ENCODE assay signal across 8 mouse cellular contexts in the genomic region with DNA sequence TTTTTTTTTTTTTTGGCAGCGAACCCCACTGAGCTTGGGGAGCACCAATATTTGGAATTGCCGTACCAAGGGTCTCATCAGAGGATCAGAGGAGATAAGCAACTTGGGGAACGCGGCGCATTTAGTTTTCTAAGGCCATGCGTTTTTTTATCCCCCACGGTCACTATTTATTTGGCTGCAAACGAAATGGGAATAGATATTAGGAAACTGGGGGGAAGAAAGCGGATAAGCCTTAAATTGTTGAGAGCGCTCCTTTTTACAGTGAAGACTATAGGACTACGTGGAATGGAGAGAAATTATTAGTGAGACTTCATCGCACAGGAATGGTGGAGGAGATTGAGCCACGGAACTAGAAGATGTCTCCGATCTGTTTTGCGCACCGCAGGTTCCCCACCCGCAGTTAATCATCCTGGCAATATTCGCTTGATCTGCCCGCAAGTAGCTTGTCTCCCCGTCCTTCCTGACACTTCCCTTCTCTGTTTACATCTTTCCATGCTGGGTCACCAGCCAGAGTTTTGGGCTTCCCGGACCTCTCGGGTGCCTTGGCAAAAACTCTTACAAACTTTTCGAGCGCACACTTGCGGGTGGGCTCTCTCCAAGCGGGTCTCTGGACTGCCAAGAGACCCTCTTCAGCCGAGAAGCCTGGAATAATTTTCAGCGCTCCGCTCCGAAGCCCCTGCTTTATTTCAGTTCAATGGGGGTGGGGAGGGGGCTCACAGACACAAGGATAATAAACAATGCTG.
DNase-seq lines count a peak whose midpoint lies in the region; ATAC-seq lines count a peak whose summit lies in the region.

No protein-coding gene starts in this region.

- H3K4me2 ChIP-seq in limb, embryonic 11.5 days (ENCODE audit: low read depth, severe bottlenecking), result peak overlapping the region; percentile 61
- H3K4me2 ChIP-seq in midbrain, embryonic 14.5 days (ENCODE audit: low read length), result peak overlapping the region; percentile 62

- peak overlapping the region; percentile 57 for H3K4me3 ChIP-seq in embryonic facial prominence, embryonic 10.5 days
- H3K4me3 ChIP-seq in limb, embryonic 11.5 days (ENCODE audit: low read depth, low read length), result peak overlapping the region; percentile 32
- H3K4me3 ChIP-seq in midbrain, embryonic 14.5 days (replicated peaks; ENCODE audit: low read depth, low read length), result peak overlapping the region; percentile 34

- peak overlapping the region; percentile 7 for H3K27ac ChIP-seq in embryonic facial prominence, embryonic 10.5 days (replicated peaks)
- H3K27ac ChIP-seq in limb, embryonic 11.5 days (replicated peaks; ENCODE audit: low read depth, low read length), result no peak overlapping the region
- H3K27ac ChIP-seq in midbrain, embryonic 14.5 days (replicated peaks; ENCODE audit: low read depth, low read length), result peak overlapping the region; percentile 50; the same call in 1 of the 2 replicates

- H3K9me3 ChIP-seq in embryonic facial prominence, embryonic 10.5 days, result no peaks in the 10 kb centered on the region
- H3K9me3 ChIP-seq in limb, embryonic 11.5 days (ENCODE audit: control insufficient read depth, low read length), result no peaks in the 10 kb centered on the region
- no peaks in the 10 kb centered on the region for H3K9me3 ChIP-seq in midbrain, embryonic 14.5 days (ENCODE audit: control insufficient read depth, low read length)

- no peaks in the 10 kb centered on the region for H3K36me3 ChIP-seq in embryonic facial prominence, embryonic 10.5 days (replicated peaks)
- H3K36me3 ChIP-seq in limb, embryonic 11.5 days (ENCODE audit: control insufficient read depth, insufficient read depth, low read length), result no peaks in the 10 kb centered on the region; the same call in 1 of the 2 replicates
- H3K36me3 ChIP-seq in midbrain, embryonic 14.5 days (ENCODE audit: control insufficient read depth, insufficient read depth, low read length), result no peaks in the 10 kb centered on the region

- no peak for ATAC-seq in limb, embryonic 11.5 days (ENCODE audit: insufficient number of reproducible peaks, low FRiP score, low TSS enrichment, low read depth)
- no peak for ATAC-seq in midbrain, embryonic 14.5 days (ENCODE audit: low FRiP score, low TSS enrichment)
- ATAC-seq in CD4-positive, CD25-positive, alpha-beta regulatory T cell, adult 4 months, result no peak

- peak overlapping the region; percentile 45; the same call in 1 of the 2 replicates for H3K9ac ChIP-seq in limb, embryonic 11.5 days (ENCODE audit: low read length)
- peak overlapping the region; percentile 30; the same call in 1 of the 2 replicates for H3K9ac ChIP-seq in midbrain, embryonic 14.5 days (replicated peaks; ENCODE audit: low read length)

- DNase-seq in adrenal gland, adult 2 months, result peak; percentile 42
- DNase-seq in adrenal gland, postnatal 4 days (ENCODE audit: low spot score in 2 of 2), result no peak
- DNase-seq in embryonic facial prominence, embryonic 10.5 days (ENCODE audit: low spot score), result peak; percentile 62
- peak; percentile 61 to 62 for DNase-seq in heart, postnatal 10 days
- peak; percentile 63 for DNase-seq in limb, embryonic 11.5 days (ENCODE audit: low spot score)
- peak; percentile 53 for DNase-seq in midbrain, embryonic 14.5 days
- no peak for DNase-seq in gastrocnemius, adult 8-10 months (ENCODE audit: low spot score in 2 of 2)

- WGBS in embryonic facial prominence, embryonic 10.5 days, result under 1% methylated on average over 30 of the region's 30 CpGs
- WGBS in limb, embryonic 11.5 days, result under 1% methylated on average over 30 of the region's 30 CpGs
- WGBS in midbrain, embryonic 14.5 days, result 1% methylated on average over 30 of the region's 30 CpGs

- peaks cover 53% of the 10 kb centered on the region for H3K4me1 ChIP-seq in embryonic facial prominence, embryonic 10.5 days
- H3K4me1 ChIP-seq in limb, embryonic 11.5 days (ENCODE audit: control insufficient read depth, insufficient read depth, low read length), result peaks cover 19% of the 10 kb centered on the region
- peaks cover 24% of the 10 kb centered on the region for H3K4me1 ChIP-seq in midbrain, embryonic 14.5 days (ENCODE audit: control insufficient read depth, insufficient read depth, low read length)

- intact Hi-C loops in heart, postnatal 10 days (cut with DNase I), result loop anchor here (1.0 to 2.0 kb wide), 2 partner anchors 29 to 37 kb away; no protein-coding TSS in a partner anchor

- peaks cover 96% of the 10 kb centered on the region for H3K27me3 ChIP-seq in embryonic facial prominence, embryonic 10.5 days (replicated peaks; ENCODE audit: low read depth, poor library complexity, severe bottlenecking)
- peaks cover 18% of the 10 kb centered on the region for H3K27me3 ChIP-seq in limb, embryonic 11.5 days (ENCODE audit: control insufficient read depth, insufficient read depth, low read length)
- peaks cover 43% of the 10 kb centered on the region for H3K27me3 ChIP-seq in midbrain, embryonic 14.5 days (ENCODE audit: control insufficient read depth, insufficient read depth, low read length)

Comparison
In these comparisons a context has a peak if more than half of its experiments do, and no peak if none do; other contexts are left out.
1. DNase-seq: peak in adrenal gland, adult 2 months (single experiment), embryonic facial prominence, embryonic 10.5 days (single experiment), heart, postnatal 10 days (2 of 2), limb, embryonic 11.5 days (single experiment) and midbrain, embryonic 14.5 days (single experiment); none in adrenal gland, postnatal 4 days (0 of 2) and gastrocnemius, adult 8-10 months (0 of 2).
2. Peak in every context shown above with its lines, with median percentiles within 50 percentile points of each other: H3K4me3 ChIP-seq.